Mouse (Mus musculus) C2C12 (cell line): ENCODE measurements around the gene Olfr295. TPM values are rescaled to one million over a fixed set of nuclear protein-coding genes. Genes with fewer than 3 reads are reported as not detected.

Experiments
- H3K27me3 ChIP-seq: one replicate; pipeline ENCODE4 v1.6.1; 2011; ENCODE audit not compliant: control insufficient read depth, insufficient read depth, insufficient read length
- H3K36me3 ChIP-seq: one replicate; pipeline ENCODE4 v1.6.1; 2011; ENCODE audit not compliant: control insufficient read depth, insufficient read depth
- H3K4me3 ChIP-seq: one replicate; pipeline ENCODE4 v1.5.1; 2011; ENCODE audit warnings: mild to moderate bottlenecking, control low read depth; ENCODE audit not compliant: poor library complexity, insufficient read depth, severe bottlenecking
- H3K79me2 ChIP-seq: one replicate; pipeline ENCODE4 v1.6.1; 2011; ENCODE audit not compliant: control insufficient read depth, insufficient read depth
- H3K79me3 ChIP-seq: one replicate; pipeline ENCODE4 v1.6.1; 2011; ENCODE audit warnings: low read depth, control low read depth
- H3ac ChIP-seq: one replicate; pipeline ENCODE3; 2011; ENCODE audit warnings: low read depth; ENCODE audit not compliant: control insufficient read depth, insufficient read length
- CEBPB ChIP-seq: IDR thresholded peaks from one replicate; pipeline ENCODE4 v1.6.1; 2011; ENCODE audit warnings: low read depth, mild to moderate bottlenecking, control low read depth, moderate library complexity
- CTCF ChIP-seq: IDR thresholded peaks from one replicate; pipeline ENCODE4 v1.5.1; 2011; ENCODE audit not compliant: control insufficient read depth, insufficient read depth, insufficient read length
- FOSL1 ChIP-seq: IDR thresholded peaks from one replicate; pipeline ENCODE4 v1.8.0; 2011; ENCODE audit warnings: mild to moderate bottlenecking, low read length; ENCODE audit not compliant: poor library complexity, insufficient read depth, severe bottlenecking
- MAX ChIP-seq: IDR thresholded peaks from one replicate; pipeline ENCODE4 v1.6.1; 2011; ENCODE audit warnings: mild to moderate bottlenecking, control low read depth
- MYOD1 ChIP-seq: IDR thresholded peaks from one replicate; pipeline ENCODE4 v1.6.1; 2011; ENCODE audit warnings: low read depth; ENCODE audit not compliant: control insufficient read depth, insufficient read length
- MYOG ChIP-seq: IDR thresholded peaks from one replicate; pipeline ENCODE4 v1.6.1; 2011; ENCODE audit not compliant: control insufficient read depth, insufficient read length; ENCODE audit errors: extremely low read depth
- USF1 ChIP-seq: IDR thresholded peaks from one replicate; pipeline ENCODE4 v1.6.1; 2011; ENCODE audit warnings: low read depth, mild to moderate bottlenecking, control low read depth, moderate library complexity
- long read RNA-seq, 2 experiments: library from polyadenylated mRNA; unstranded; transcript quantifications; one replicate each; pipeline ENCODE4 v2.0.0; 2019 to 2020
- polyA plus RNA-seq: library from polyadenylated mRNA; unstranded; fragments of >200 nt; fragmentation: generic; extraction: Trizol; gene quantifications from one replicate; pipeline ENCODE4 v1.2.1, GENCODE M21; 2012; ENCODE audit warnings: missing spikeins

The Olfr295 gene
- polyA plus RNA-seq = not detected
- long read RNA-seq, experiment 1 = 0 reads
- long read RNA-seq, experiment 2 = 0 reads

- Histone ChIP-seq H3ac (no peak within 1 kb of the TSS), H3K79me2 (no peaks in the 10 kb centered on the region), H3K79me3 (no peaks in the 10 kb centered on the region), H3K4me3 (no peak within 1 kb of the TSS), H3K36me3 (no peaks in the 10 kb centered on the region), H3K27me3 (no peaks in the 10 kb centered on the region)
- TF ChIP-seq USF1 (no peak), FOSL1 (no peak), CEBPB (no peak), MYOD1 (no peak), MYOG (no peak)
These were observed at the start of gene Olfr295 for GRCm38 (mm10) chr7:86583562-86583961. Gene Olfr295, plus strand, starts transcription at chr7:86583862.

GRCm38 (mm10) chr7:86616543-86616942 is 32.9 kb downstream of the Olfr295 start, which contains the start of gene Olfr294:
Gene Olfr294, minus strand, starts transcription at chr7:86616643.
- Histone ChIP-seq H3K27me3 (no peaks in the 10 kb centered on the region), H3K79me3 (no peaks in the 10 kb centered on the region), H3ac (no peak within 1 kb of the TSS), H3K79me2 (no peaks in the 10 kb centered on the region), H3K4me3 (no peak within 1 kb of the TSS), H3K36me3 (no peaks in the 10 kb centered on the region)
- TF ChIP-seq CEBPB = no peak
- no peak for TF ChIP-seq USF1
- no peak for TF ChIP-seq CTCF
- no peak for TF ChIP-seq FOSL1
- TF ChIP-seq MAX = no peak

Other genes with a start within 250 kb of the Olfr295 start
- gene Olfr307, start 246.3 kb upstream of the Olfr295 start, polyA plus RNA-seq = not detected
- gene Olfr305, start 216.9 kb upstream of the Olfr295 start, polyA plus RNA-seq = not detected
- gene Olfr304, start 197.2 kb upstream of the Olfr295 start, polyA plus RNA-seq = not detected
- gene Olfr303, start 186.1 kb upstream of the Olfr295 start, polyA plus RNA-seq = not detected
- gene Olfr301, start 180.0 kb upstream of the Olfr295 start, polyA plus RNA-seq = not detected
- not detected for gene Olfr299, start 123.9 kb upstream of the Olfr295 start, polyA plus RNA-seq
- not detected for gene Olfr298, start 91.4 kb upstream of the Olfr295 start, polyA plus RNA-seq
- not detected for gene Olfr297, start 63.9 kb upstream of the Olfr295 start, polyA plus RNA-seq
- gene Olfr294, start 32.8 kb downstream of the Olfr295 start, polyA plus RNA-seq = not detected
- gene Olfr293, start 65.2 kb downstream of the Olfr295 start, polyA plus RNA-seq = not detected
- not detected for gene Olfr292, start 104.5 kb downstream of the Olfr295 start, polyA plus RNA-seq
- gene Folh1, start 192.1 kb downstream of the Olfr295 start, polyA plus RNA-seq = not detected
- gene Vmn2r77, start 211.2 kb downstream of the Olfr295 start, polyA plus RNA-seq = not detected